Mouse (Mus musculus) gastrocnemius, postnatal 36 days (tissue): ENCODE measurements around the gene Mt4. TPM values are rescaled to one million over a fixed set of nuclear protein-coding genes. Genes with fewer than 3 reads are reported as not detected.

Experiments used
- DNase-seq, 2 experiments: peaks; one replicate each; pipeline ENCODE4 v3.0.0; 2022
- intact Hi-C: fragments of 180-260 bp; cut with DNase I; formaldehyde crosslinking; loops from one replicate; pipeline ENCODE4 v1.15.1; 2025
- long read RNA-seq, 2 experiments: library from polyadenylated mRNA; stranded (forward); transcript quantifications; one replicate each; pipeline ENCODE4 v2.0.0; 2021
- total RNA-seq, 2 experiments: library from RNA; stranded (reverse); gene quantifications; 2 replicates each; pipeline ENCODE4 v1.2.3; 2021

Mt4 gene
- not detected for total RNA-seq
- long read RNA-seq, experiment 1, result 0 reads
- long read RNA-seq, experiment 2, result 0 reads

DNA sequence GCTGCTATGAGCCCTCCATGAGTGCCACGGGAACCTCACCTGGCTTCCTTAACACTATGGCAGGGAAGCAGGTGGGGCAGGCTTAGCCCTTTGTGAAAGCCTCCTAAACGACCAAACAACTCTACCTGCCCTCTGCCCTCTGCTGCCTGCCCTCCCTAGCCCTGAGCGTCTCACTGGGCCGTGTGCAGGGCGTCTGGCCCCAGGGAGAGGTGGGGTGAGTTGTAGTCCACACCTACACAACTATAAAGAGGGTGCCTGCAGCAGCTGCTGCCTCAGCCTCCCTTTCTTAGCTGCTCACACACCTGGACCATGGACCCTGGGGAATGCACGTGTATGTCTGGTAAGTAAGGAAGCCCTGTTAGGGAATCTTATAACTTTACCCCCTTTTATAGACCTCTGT, at the start of gene Mt4:
Gene Mt4 (plus strand): TSS at position 265 of the 400 bp plus-strand sequence.
- no peak for DNase-seq
- intact Hi-C loops, result no loop called here

- intact Hi-C loops, result no loop called here
- DNase-seq, result no peak
Observed at GRCm38 (mm10) chr8:94087964-94088363, 49.0 kb upstream of the Mt4 start.

DNA sequence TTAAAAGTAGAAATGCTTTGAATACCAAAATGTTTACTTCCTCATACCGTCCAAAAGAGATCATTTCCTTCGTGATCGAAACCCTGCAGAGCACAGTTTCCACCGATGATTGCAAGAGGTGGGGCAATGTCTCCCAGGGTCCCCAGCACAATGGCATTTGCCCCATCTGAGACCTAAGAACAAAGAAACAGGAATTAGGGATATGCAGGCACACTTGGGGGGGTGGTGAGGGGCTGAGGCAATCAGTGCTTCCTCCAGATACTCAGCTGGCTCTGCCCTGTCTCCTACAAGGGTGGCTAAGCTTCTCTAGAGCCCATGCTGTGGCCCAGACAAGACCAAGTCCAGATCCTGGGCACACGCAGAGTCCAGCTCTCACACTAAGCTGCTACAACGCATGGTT, 47.3 kb upstream of the Mt4 start:
- no peak for DNase-seq
- intact Hi-C loops, result no loop called here

GRCm38 (mm10) chr8:94092848-94093247, 44.1 kb upstream of the Mt4 start:
- intact Hi-C loops, result no loop called here
- no peak for DNase-seq

GRCm38 (mm10) chr8:94094281-94094680, 42.7 kb upstream of the Mt4 start:
- DNase-seq, result no peak
- intact Hi-C loops, result no loop called here

- intact Hi-C loops, result loop anchor here (5.0 kb wide), 1 partner anchor 104 kb away; no protein-coding TSS in a partner anchor
- DNase-seq, result peak; percentile 97 to 99
Observed at GRCm38 (mm10) chr8:94098081-94098974, 38.7 kb upstream of the Mt4 start, which contains the start of gene Bbs2. Gene Bbs2 (minus strand): TSS chr8:94098928.

GRCm38 (mm10) chr8:94098996-94099395, 38.0 kb upstream of the Mt4 start:
- no peak for DNase-seq
- intact Hi-C loops, result loop anchor here (5.0 kb wide), 1 partner anchor 103 kb away; no protein-coding TSS in a partner anchor

- no peak for DNase-seq
- intact Hi-C loops, result no loop called here
Observed at GRCm38 (mm10) chr8:94104146-94104545, 32.9 kb upstream of the Mt4 start.

- intact Hi-C loops, result loop anchor here (5.0 kb wide), 1 partner anchor 44 kb away; the partner anchor contains the start of gene Mt3
Observed at GRCm38 (mm10) chr8:94107871-94108270, 29.1 kb upstream of the Mt4 start.

GRCm38 (mm10) chr8:94109396-94109795, 27.6 kb upstream of the Mt4 start:
- no peak for DNase-seq
- intact Hi-C loops, result loop anchor here (5.0 kb wide), 1 partner anchor 43 kb away; the partner anchor contains the start of gene Mt3

More at GRCm38 (mm10) chr8:94107871-94108270, 29.1 kb upstream of the Mt4 start:
- peak; percentile 18 to 24 for DNase-seq

DNA sequence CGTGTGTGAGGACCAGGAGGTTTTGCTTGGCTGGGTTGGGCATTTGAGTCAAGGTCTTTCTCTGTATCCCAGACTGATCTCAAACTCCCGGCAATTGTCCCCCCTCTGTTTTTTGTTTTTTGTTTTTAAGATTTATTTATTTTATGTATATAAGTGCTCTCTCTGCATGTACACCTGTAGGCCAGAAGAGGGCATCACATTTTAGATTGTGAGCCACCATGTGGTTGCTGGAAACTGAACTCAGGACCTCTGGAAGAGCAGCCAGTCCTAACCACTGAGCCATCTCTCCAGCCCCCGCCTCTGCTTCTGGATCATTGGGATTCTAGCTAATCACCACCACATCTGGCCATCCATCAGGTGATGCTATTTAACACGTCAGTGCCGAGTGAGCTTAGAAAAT, 27.2 kb upstream of the Mt4 start:
- intact Hi-C loops, result loop anchor here (5.0 kb wide), 1 partner anchor 42 kb away; the partner anchor contains the start of gene Mt3
- DNase-seq, result no peak

DNA sequence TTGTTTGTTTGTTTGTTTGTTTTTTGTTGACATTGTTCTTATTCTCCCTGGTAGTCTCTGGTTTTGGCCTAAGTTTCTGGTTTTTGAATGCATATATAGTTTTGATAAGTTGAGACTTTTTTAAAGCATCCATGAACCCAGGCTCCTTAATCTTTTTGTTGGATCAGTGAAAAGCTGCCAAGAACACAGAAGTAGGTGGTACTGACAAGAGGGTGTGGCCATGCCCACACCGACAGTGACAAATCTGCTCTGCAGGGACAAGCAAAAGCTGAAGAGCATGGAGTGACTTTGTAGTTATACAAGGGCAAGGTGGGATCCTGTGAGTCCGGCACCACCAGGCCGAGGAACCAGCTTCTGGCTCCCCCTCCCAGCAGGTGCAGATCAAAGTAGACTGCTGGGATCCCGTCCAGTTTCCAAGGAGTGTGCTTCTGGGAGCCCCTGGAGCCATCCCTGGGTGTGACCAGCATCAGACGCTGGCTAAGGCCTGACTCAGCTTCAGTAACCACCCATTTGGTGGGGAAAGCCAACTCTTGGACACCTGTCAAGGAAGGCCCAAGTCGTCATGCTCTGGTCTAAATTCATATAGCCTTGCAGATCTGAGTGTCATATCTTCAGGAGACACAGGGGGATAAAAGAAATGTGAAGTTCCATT, 26.3 kb upstream of the Mt4 start:
- intact Hi-C loops, result no loop called here
- DNase-seq, result no peak

- no peak for DNase-seq
- intact Hi-C loops, result no loop called here
Observed at GRCm38 (mm10) chr8:94113435-94113834, 23.6 kb upstream of the Mt4 start.

DNA sequence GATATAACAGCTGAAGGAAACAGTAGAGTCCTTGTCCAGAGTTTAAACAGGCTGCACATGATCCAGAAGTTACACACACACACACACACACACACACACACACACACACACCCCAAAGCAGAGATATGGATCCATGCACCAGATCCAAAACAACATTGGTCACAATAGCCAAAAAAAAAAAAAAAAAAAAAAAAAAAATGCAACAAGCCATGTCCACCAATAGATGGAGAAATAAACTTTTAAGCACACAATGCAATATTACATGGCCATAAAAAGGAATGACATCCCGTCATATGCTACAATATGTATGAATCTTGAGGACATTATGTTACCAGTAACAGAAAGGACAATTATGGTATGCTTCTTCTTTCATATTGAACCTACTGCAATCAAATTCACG, 23.0 kb upstream of the Mt4 start:
- intact Hi-C loops, result no loop called here
- no peak for DNase-seq

DNA sequence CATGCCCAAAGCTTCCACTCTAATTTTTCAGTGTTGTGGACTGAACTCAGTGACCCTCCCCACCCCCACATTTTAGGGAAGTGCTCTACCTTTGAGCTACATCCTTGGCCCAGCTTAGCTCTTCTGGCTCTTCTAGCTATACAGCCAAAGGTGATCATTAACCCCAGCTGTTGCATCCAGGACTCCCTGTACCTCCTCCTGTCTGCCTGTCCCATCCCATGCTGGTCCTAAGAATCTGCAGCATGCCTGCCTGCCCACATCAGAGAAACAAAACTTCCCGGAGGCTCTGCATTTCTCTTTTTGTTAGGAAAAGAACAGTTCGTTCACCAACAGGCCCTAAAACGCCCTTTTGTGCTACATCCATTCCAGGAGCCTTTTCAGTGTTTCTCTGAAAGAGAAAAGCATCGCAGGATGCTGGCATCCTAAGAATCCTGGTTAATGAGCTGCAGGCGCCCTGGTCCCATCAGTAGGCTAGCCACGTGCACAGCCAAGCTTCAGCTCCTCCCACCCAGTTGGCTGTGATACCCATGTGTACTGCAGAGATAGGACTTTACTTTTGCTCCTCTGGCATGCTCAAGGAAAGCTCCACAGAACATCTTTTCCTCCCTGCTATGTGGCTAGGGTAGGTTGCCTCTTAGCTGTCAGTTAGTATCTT, 18.1 kb upstream of the Mt4 start:
- intact Hi-C loops, result no loop called here
- no peak for DNase-seq

GRCm38 (mm10) chr8:94121625-94122024, 15.4 kb upstream of the Mt4 start:
- intact Hi-C loops, result no loop called here
- no peak for DNase-seq

DNA sequence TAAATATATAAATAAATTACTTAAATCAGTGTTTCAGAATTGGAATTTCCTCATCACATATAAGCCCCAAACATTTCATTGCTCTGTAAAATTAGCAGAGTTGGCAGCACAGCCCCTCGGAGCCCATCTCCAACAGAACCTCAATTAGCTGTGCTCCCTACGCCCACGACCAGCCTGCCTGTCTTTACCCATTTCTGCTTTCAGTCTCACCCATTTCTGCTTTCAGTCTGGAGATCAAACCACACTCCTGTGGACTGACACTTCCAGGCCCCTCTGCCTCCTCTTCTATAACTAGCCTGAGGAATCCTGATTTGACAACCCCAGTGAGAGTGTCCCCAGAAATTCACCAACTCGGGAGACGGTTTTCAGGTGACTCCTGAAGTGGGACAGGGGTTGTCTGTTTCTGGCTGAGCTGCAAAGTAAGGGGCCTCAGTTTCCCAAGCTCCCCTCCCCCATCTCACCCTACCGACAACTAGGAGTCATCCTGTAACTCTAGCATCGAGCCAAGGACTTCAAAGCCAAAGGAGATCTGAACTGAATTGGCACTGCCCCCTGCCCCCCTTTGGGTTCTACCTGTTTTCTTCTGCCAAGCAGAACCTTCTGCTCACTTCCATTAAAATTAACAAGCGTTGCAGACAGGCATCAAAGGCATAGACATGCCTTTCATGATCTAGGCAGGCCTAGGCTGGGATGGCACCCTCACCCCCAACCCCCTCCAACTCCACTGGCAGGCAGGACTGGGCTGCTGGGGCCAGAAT, 14.1 kb upstream of the Mt4 start:
- intact Hi-C loops, result no loop called here

DNA sequence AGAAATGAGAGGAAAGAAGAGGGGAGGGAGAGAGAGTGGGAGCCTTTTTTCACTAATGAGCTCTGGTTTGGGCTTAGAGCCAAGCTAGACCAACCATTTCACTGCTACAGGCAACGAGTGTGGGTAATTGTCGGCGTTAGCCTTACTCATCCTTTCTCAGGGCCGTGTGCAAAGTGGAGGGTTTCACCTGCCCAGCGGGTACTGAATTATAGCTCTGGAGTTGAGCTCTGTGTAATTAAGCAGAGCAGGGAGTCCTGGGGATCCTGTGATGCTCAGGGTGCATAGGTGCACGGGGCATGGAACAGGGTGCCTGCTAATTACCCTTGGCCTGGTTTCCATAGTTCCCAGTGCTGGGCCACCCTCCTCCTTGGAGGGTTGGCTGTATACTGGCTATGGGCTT, 9.3 kb upstream of the Mt4 start:
- DNase-seq, result no peak
- intact Hi-C loops, result no loop called here

More for the DNA sequence above, 14.1 kb upstream of the Mt4 start:
- no peak for DNase-seq

- intact Hi-C loops, result no loop called here
- no peak for DNase-seq
Observed at GRCm38 (mm10) chr8:94129133-94129789, 7.7 kb upstream of the Mt4 start.

GRCm38 (mm10) chr8:94130126-94130525, 6.9 kb upstream of the Mt4 start:
- intact Hi-C loops, result no loop called here
- DNase-seq, result no peak
